Mouse (Mus musculus): Measurements from ENCODE around the gene Cfap77.

DNA sequence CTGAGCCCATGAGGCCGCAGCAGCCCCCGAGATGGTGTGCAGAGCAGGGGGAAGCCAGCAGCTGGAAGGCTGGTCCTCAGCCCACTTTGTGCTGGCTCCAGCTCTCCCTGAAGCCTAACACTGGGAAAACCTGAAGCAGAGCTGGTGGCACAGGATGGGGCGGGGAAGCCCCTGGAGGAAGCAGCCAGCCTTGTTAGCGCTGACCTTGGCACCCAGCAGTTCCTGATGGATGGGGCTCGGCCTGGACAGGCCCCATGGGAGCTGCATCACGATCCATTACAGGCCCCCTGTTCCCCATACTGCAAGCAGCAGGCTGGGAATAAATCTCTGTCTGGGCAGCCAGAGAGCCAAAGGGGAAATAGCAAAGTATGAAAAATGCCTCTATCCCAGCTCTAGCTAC is 80.3 kb downstream of the Cfap77 start:
- TF ChIP-seq CTCF (IDR thresholded peaks at IDR 0.05; ENCODE audit: borderline replicate concordance, control insufficient read depth, extremely low read depth, insufficient read depth, low read length, poor library complexity) (no peak), POLR2A (IDR thresholded peaks at IDR 0.05; ENCODE audit: control insufficient read depth, extremely low read depth, insufficient read depth, low read length, poor library complexity) (no peak)
